Mouse (Mus musculus): ENCODE measurements around the gene Mark3. TPM values are rescaled to one million over a fixed set of nuclear protein-coding genes. Genes with fewer than 3 reads are reported as not detected.

Gene Mark3
- polyA plus RNA-seq, 1 experiment from 2014 or later = 49.4 TPM

- no peaks in the 10 kb centered on the region for H3K9me3 ChIP-seq (ENCODE audit: control insufficient read depth, low read length)
- H3K4me2 ChIP-seq (ENCODE audit: low read length) = no peak overlapping the region
- no peak overlapping the region for H3K27ac ChIP-seq (ENCODE audit: low read depth)
- WGBS = 62% methylated on average over 4 of the region's 4 CpGs
- ATAC-seq (replicated peaks; ENCODE audit: low FRiP score, low TSS enrichment, low read depth) (no peak), DNase-seq (ENCODE audit: low spot score) (no peak)
- no peak overlapping the region for H3K9ac ChIP-seq (ENCODE audit: low read length)
- no peaks in the 10 kb centered on the region for H3K27me3 ChIP-seq (replicated peaks; ENCODE audit: control insufficient read depth, insufficient read depth, low read length)
- H3K4me1 ChIP-seq (replicated peaks; ENCODE audit: control insufficient read depth, insufficient read depth, low read length) = peaks cover 28% of the 10 kb centered on the region
- H3K4me3 ChIP-seq (ENCODE audit: low read depth, low read length) = no peak overlapping the region
- H3K36me3 ChIP-seq (ENCODE audit: control insufficient read depth, insufficient read depth, low read length) = no peaks in the 10 kb centered on the region
Observed at GRCm38 (mm10) chr12:111697708-111698107, 123.4 kb downstream of the Mark3 start.

GRCm38 (mm10) chr12:111698346-111698913, 124.1 kb downstream of the Mark3 start:
- H3K27ac ChIP-seq (ENCODE audit: low read depth) = no peak overlapping the region
- 80% methylated on average over 6 of the region's 6 CpGs for WGBS
- no peaks in the 10 kb centered on the region for H3K36me3 ChIP-seq (ENCODE audit: control insufficient read depth, insufficient read depth, low read length)
- H3K27me3 ChIP-seq (replicated peaks; ENCODE audit: control insufficient read depth, insufficient read depth, low read length) = no peaks in the 10 kb centered on the region
- H3K9me3 ChIP-seq (ENCODE audit: control insufficient read depth, low read length) = no peaks in the 10 kb centered on the region
- H3K9ac ChIP-seq (ENCODE audit: low read length) = no peak overlapping the region
- DNase-seq (ENCODE audit: low spot score) (no peak), ATAC-seq (replicated peaks; ENCODE audit: low FRiP score, low TSS enrichment, low read depth) (no peak)
- H3K4me1 ChIP-seq (replicated peaks; ENCODE audit: control insufficient read depth, insufficient read depth, low read length) = peaks cover 21% of the 10 kb centered on the region
- no peak overlapping the region for H3K4me2 ChIP-seq (ENCODE audit: low read length)
- H3K4me3 ChIP-seq (ENCODE audit: low read depth, low read length) = no peak overlapping the region

DNA sequence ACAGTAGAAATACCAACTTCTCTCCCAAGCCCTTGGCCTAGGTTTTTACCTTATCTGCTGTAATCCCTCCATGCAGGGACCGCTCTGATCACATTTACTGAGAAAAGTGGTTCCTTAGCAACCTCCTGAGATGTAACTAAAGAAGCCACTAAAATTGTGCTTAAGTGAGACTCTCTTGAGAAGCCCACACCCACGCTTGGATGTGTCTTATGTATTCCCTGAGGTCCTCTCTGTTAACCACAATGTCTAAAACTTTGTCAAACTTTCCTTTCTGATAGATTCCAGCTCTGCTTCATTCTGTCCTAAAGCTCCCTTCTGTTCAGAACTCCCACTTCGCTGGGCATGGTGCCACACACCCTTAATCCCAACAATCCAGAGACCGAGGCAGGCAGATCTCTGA, 125.2 kb downstream of the Mark3 start:
- Histone ChIP-seq H3K4me1 (replicated peaks; ENCODE audit: control insufficient read depth, insufficient read depth, low read length) (peaks cover 10% of the 10 kb centered on the region), H3K9me3 (ENCODE audit: control insufficient read depth, low read length) (no peaks in the 10 kb centered on the region), H3K4me3 (ENCODE audit: low read depth, low read length) (no peak overlapping the region), H3K27ac (ENCODE audit: low read depth) (no peak overlapping the region), H3K27me3 (replicated peaks; ENCODE audit: control insufficient read depth, insufficient read depth, low read length) (no peaks in the 10 kb centered on the region), H3K9ac (ENCODE audit: low read length) (no peak overlapping the region), H3K36me3 (ENCODE audit: control insufficient read depth, insufficient read depth, low read length) (no peaks in the 10 kb centered on the region), H3K4me2 (ENCODE audit: low read length) (no peak overlapping the region)
- ATAC-seq (replicated peaks; ENCODE audit: low FRiP score, low TSS enrichment, low read depth) (no peak), DNase-seq (ENCODE audit: low spot score) (no peak)
- WGBS = 78% methylated on average over 4 of the region's 4 CpGs

DNA sequence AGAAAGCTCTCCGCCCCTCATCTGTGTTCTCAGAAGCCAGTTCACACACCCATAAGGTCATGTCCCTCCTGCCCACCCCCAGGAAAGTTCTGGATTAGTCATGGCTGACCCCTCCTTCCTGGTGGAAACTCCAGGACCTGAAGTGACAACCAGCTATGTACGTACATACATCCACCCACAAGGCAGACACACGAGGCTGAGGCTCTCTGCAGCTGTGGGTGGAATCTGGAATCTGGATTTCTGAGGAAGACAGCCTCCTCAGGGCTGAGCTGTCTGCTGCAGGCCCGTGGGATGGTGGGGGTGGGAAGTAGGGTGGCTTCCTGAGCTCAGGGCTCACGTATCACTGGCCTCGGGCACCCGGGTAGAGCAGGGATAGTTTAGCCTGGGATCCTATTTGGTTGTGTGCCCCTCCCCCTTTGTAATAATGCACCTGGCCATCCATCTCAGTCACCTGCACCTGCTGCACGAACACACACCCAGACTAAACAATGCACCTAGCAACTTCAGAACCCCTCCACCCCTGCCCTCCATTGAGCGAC, 126.7 kb downstream of the Mark3 start:
- Histone ChIP-seq H3K9me3 (ENCODE audit: control insufficient read depth, low read length) (no peaks in the 10 kb centered on the region), H3K36me3 (ENCODE audit: control insufficient read depth, insufficient read depth, low read length) (no peaks in the 10 kb centered on the region)
- whole genome bisulfite sequencing = 51% methylated on average over 9 of the region's 9 CpGs

DNA sequence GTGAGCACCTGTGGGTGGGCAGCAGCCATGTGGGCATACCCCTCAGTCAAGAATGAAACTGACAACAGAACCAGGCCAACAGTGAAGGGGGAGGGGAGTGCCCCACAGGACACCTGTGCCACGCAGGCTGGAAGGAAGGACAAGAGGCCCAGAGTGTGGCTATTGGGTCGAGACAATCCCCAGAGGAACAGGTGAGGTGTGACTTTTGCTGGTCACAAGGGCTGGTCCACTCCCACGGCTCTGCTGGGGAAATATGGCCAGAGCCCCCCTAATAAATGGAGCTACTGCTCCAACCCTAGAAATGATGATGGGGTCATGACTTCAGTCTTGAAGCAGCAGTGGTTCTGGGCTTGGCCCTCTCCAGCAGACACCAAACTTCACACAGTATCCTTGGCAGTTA, 129.0 kb downstream of the Mark3 start:
- H3K4me2 ChIP-seq (ENCODE audit: low read length) = no peak overlapping the region
- H3K4me1 ChIP-seq (replicated peaks; ENCODE audit: control insufficient read depth, insufficient read depth, low read length) = peaks cover 8% of the 10 kb centered on the region
- no peak overlapping the region for H3K27ac ChIP-seq (ENCODE audit: low read depth)
- DNase-seq (ENCODE audit: low spot score) (no peak), ATAC-seq (replicated peaks; ENCODE audit: low FRiP score, low TSS enrichment, low read depth) (no peak)
- WGBS = 74% methylated on average over 3 of the region's 3 CpGs
- no peaks in the 10 kb centered on the region for H3K27me3 ChIP-seq (replicated peaks; ENCODE audit: control insufficient read depth, insufficient read depth, low read length)
- no peak overlapping the region for H3K9ac ChIP-seq (ENCODE audit: low read length)
- H3K36me3 ChIP-seq (ENCODE audit: control insufficient read depth, insufficient read depth, low read length) = 0 out of 2 replicates have a peak, but pooled peaks cover 8% of the 10 kb centered on the region
- no peaks in the 10 kb centered on the region for H3K9me3 ChIP-seq (ENCODE audit: control insufficient read depth, low read length)
- no peak overlapping the region for H3K4me3 ChIP-seq (ENCODE audit: low read depth, low read length)

More for the DNA sequence above, 126.7 kb downstream of the Mark3 start:
- Histone ChIP-seq H3K9ac (ENCODE audit: low read length) (no peak overlapping the region), H3K27ac (ENCODE audit: low read depth) (no peak overlapping the region), H3K4me3 (ENCODE audit: low read depth, low read length) (no peak overlapping the region), H3K4me2 (ENCODE audit: low read length) (no peak overlapping the region), H3K4me1 (replicated peaks; ENCODE audit: control insufficient read depth, insufficient read depth, low read length) (peaks cover 8% of the 10 kb centered on the region), H3K27me3 (replicated peaks; ENCODE audit: control insufficient read depth, insufficient read depth, low read length) (no peaks in the 10 kb centered on the region)
- DNase-seq (ENCODE audit: low spot score) = no peak
- no peak for ATAC-seq (replicated peaks; ENCODE audit: low FRiP score, low TSS enrichment, low read depth)

DNA sequence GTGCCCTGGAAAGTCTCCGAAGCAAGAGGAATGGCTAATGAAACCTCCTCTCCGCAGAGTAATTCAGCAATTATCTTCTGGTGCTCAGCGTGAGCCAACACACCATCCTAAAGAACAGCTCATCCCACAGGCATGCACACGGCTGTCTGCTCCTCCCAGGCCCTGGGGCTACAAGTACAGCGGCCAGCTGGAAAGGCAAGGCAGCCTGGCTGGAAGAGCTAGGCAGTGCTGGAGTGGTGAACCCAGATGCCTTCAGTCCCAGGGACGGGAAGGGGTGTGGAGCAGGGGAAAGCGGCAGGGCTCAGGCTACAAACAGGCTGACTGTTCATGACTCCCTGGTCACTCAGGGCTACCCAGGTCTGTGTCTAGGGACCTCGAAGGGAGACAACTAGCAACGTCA, 130.3 kb downstream of the Mark3 start:
- no peak; the same call in 1 of the 2 replicates for ATAC-seq (replicated peaks; ENCODE audit: low FRiP score, low TSS enrichment, low read depth)
- Histone ChIP-seq H3K9ac (ENCODE audit: low read length) (no peak overlapping the region), H3K4me3 (ENCODE audit: low read depth, low read length) (no peak overlapping the region)

DNA sequence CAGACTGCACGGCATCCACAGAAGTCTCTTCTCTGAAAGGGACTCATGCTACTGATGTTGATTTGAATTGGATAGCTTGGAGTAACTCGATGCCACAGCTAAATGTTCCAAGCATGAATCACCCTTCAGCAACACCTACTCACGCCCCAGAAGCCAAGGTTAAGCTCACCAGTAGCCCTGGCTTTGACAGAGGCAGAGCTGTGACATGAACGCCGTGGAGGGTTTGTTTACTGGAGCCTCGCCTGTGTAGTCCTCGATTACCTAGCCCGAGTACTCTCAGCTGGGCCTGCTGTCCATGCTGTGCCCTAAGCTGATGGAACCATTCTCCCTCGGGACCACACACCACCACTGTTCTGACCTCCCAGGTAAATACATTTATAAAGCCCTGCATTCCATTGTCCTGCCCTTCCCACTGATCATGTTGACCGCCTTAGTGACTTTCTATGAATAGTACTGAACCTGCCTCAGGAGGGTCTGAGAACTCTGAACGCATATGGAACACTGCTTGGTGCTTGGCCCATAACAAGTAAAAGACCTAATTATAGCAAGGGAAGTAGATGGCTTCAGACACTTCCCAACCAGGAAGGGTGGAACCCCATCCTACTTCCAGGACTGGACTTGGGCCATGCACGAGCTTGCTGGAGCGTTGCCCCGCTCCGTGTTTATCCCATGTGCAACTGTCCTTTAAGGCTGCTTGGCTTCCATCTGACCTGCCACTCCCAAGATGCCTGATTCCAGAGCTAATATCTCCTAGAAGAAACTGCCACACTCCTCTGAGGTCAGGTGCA, 131.1 kb downstream of the Mark3 start:
- Histone ChIP-seq H3K36me3 (ENCODE audit: control insufficient read depth, insufficient read depth, low read length) (peaks cover 29% of the 10 kb centered on the region), H3K9ac (ENCODE audit: low read length) (no peak overlapping the region), H3K9me3 (ENCODE audit: control insufficient read depth, low read length) (no peaks in the 10 kb centered on the region), H3K27me3 (replicated peaks; ENCODE audit: control insufficient read depth, insufficient read depth, low read length) (no peaks in the 10 kb centered on the region), H3K4me1 (replicated peaks; ENCODE audit: control insufficient read depth, insufficient read depth, low read length) (peaks cover 8% of the 10 kb centered on the region), H3K27ac (ENCODE audit: low read depth) (no peak overlapping the region), H3K4me3 (ENCODE audit: low read depth, low read length) (no peak overlapping the region), H3K4me2 (ENCODE audit: low read length) (no peak overlapping the region)
- no peak for DNase-seq (ENCODE audit: low spot score)
- 46% methylated on average over 15 of the region's 15 CpGs for WGBS
- no peak for ATAC-seq (replicated peaks; ENCODE audit: low FRiP score, low TSS enrichment, low read depth)

More for the DNA sequence above, 130.3 kb downstream of the Mark3 start:
- Histone ChIP-seq H3K4me2 (ENCODE audit: low read length) (no peak overlapping the region), H3K27me3 (replicated peaks; ENCODE audit: control insufficient read depth, insufficient read depth, low read length) (no peaks in the 10 kb centered on the region), H3K36me3 (ENCODE audit: control insufficient read depth, insufficient read depth, low read length) (peaks cover 21% of the 10 kb centered on the region), H3K9me3 (ENCODE audit: control insufficient read depth, low read length) (no peaks in the 10 kb centered on the region), H3K27ac (ENCODE audit: low read depth) (no peak overlapping the region), H3K4me1 (replicated peaks; ENCODE audit: control insufficient read depth, insufficient read depth, low read length) (peaks cover 8% of the 10 kb centered on the region)
- 41% methylated on average over 9 of the region's 9 CpGs for WGBS
- DNase-seq (ENCODE audit: low spot score) = peak; percentile 59

All from intestine, embryonic 14.5 days (tissue).